Comparison of ENCODE assay signal across 1 mouse cellular context in genomic region chr7:4178438-4178837, GRCm38 (mm10).
TF ChIP-seq lines count a peak whose summit lies in the region.

No protein-coding gene starts in this region.

TF ChIP-seq in MEL, 35 proteins besides CTCF, POLR2A, EP300 and RAD21 (continued from another document):
- TF ChIP-seq UBTF (IDR thresholded peaks at IDR 0.05; ENCODE audit: borderline replicate concordance, insufficient read depth, low read depth, low read length) (no peak), RCOR1 (IDR thresholded peaks at IDR 0.05; ENCODE audit: low read depth, low read length) (no peak), HCFC1 (IDR thresholded peaks at IDR 0.05; ENCODE audit: low read depth, low read length) (no peak), GABPA (IDR thresholded peaks at IDR 0.05; ENCODE audit: low read depth, low read length) (no peak)
